Mouse (Mus musculus): ENCODE measurements around the gene Sstr4.

DNA sequence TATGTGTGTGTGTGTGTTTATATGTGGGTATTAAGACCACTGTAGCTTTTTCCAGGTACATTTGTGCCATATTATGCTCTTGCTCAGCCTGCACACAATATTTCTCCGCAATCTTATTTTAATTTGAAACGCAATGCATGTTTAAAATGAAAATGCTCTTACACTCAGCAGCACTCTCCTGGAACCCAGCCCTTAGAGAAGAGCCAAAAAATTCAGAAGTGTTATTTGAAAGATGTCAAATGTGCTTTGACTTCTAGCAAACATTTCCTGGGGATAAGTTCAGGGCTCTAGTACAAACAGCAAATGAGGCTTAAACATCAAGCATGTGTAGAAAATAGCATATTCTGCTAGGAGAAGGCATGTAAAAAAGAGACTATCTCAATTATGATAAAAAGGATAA is 24.6 kb downstream of the Sstr4 start:
- TF ChIP-seq GATA1 (IDR thresholded peaks at IDR 0.05; ENCODE audit: borderline replicate concordance, low read length) (no peak), FLI1 (IDR thresholded peaks at IDR 0.05; ENCODE audit: low read length) (no peak)

Data from megakaryocyte, embryonic 14.5 days (primary cell).